Mouse (Mus musculus) c-Kit-negative CD71-positive TER-119-positive erythroid progenitor cells, embryonic 14.5 days (primary cell): ENCODE measurements around the gene Naip2.
A peak's percentile ranks its signal among the peaks of the same experiment; 100 is the strongest.

ENCODE experiments used
- DNase-seq: peaks from one replicate; pipeline ENCODE4 v3.0.0-alpha.2; 2013; ENCODE audit warnings: low read depth, low spot score

Gene Naip2

GRCm38 (mm10) chr13:100112218-100112972, 89.5 kb downstream of the Naip2 start:
- no peak for DNase-seq

DNA sequence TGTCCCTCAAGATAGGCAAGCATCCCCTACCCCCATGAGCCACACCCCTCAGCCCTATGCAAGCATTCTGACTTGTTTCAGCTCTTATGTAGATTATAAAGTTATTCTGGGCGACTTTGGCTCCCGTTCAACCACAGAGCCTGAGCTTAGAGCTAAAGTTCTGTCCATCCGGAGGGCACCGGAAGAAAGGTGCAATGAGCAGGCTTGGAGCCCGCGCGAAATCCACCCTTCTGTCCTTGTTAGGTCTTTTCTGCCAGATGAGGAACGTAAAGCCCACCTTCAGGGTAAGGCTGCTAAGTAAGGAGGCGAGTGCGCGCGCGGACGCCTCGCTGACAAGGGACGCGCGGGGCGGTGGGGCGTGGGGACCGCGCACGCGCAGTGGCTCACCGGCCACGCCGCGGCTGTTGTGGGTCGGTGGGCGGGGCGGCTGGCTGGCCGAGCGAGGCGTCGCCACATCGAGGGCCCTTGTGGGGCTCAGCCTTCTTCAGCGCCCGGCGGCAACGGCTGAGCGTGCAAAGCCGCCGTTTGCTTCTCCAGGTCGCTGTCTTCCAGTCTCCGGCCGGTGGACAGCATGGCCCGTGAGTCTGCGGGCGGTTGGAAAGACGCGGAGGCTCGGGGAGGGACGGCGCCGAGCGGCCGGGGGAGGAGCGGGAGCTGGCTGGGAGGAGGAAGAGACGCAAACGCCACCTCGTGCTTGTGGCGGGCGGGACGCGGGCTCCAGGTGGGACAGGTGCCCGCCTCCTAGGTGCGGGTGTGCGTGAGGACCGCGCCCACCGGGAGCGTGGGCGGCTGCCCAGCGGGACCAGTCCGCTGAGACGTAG, 94.0 kb downstream of the Naip2 start, which contains the start of gene Serf1:
TSS of gene Serf1 (plus strand) at position 361 of the 821 bp plus-strand sequence.
- no peak for DNase-seq

DNA sequence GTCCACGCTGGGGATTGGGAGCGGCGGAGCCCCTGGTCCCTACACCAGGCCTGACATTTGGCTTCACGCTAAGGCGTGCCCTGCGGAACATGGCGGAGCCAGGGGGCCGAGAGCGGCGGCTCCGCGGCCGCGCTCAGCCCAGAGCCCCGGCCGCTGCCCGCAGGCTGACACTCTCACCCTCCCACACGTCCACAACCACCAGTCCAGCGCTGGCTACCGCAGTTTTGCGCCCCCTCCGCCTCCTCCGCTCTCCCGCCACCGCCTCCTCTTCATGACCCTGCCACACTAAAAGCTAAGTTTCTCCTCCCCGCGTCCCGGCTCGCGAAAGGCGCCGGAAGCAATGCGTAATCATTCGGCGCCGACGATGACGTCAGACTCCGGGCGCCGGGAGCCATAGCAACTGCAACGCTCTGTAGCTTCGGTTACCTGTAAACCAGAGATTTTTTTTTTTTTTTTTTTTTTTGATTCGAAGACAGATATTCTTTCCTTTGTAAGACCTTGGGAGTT, 98.1 kb downstream of the Naip2 start, which contains the start of gene Bdp1:
TSS of gene Bdp1 (minus strand) at position 323 of the 507 bp plus-strand sequence.
- peak; percentile 85 for DNase-seq

DNA sequence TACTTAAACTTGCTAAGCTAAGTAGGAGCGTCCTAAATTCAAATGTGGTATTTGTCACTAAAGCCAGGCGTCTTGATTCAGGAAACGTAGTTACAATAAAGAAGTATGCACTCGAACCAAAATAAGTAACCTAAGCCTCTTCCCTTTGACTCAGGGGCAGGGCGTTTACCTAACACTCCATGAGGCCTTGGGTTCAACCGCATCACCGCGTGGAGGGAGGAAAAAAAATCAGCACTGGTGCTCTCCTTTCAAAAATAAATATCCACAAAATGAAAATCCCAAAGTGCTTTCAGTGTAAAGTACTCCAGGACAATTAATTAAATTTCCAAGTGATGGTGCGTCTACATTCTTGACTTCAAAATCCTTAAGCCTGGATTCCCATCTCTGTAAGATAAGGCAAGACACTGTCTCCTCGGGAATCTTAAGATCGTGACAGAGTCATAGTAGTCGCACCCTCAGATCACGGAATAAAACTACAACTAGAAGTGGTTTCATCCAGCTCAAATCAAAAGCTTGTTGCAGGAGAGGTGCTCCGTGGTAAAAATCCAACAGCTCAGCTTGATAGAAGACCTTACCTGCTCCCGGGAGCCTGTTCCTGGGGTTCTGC, 98.7 kb downstream of the Naip2 start:
- peak; percentile 27 for DNase-seq

DNA sequence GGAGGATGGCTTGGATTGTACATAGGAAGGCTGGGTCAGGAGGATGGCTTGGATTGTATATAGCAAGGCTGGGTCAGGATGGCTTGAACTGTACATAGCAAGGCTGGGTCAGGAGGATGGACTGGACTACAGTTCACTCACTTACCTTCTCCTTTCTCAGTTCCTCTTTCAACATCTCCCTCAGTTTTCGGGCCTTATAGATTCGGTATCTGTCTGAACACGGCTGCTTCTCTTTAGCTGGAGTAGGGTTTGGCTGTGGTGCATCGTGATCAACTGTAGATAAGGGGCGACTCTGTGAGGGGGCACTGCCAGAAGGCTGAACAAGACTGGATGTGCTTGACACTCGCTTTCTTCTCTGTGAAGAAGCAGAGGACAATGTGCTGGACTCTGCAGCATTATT, 103.1 kb downstream of the Naip2 start:
- no peak for DNase-seq
